Mouse (Mus musculus) heart, embryonic 12.5 days (tissue): ENCODE results near the gene Rnf17. TPM values are rescaled to one million over a fixed set of nuclear protein-coding genes. Genes with fewer than 3 reads are reported as not detected.

Experiments used
- ATAC-seq: fragments of 200-750 bp; cut with Nextera tagmentation; 2 replicates; pipeline ENCODE4 v1.8.0; 2017; ENCODE audit warnings: moderate TSS enrichment, moderate library complexity; ENCODE audit not compliant: insufficient number of reproducible peaks, low FRiP score
- H3K27ac ChIP-seq: fragments of 300-500 bp; sonication (generic); 2 replicates; pipeline ENCODE4 v1.5.1; 2016; ENCODE audit warnings: mild to moderate bottlenecking, moderate library complexity; ENCODE audit not compliant: poor library complexity, severe bottlenecking
- H3K27me3 ChIP-seq: fragments of 300-500 bp; sonication (generic); replicated peaks from 2 replicates; pipeline ENCODE4 v1.6.1; 2016; ENCODE audit warnings: mild to moderate bottlenecking, moderate library complexity
- H3K36me3 ChIP-seq: fragments of 300-500 bp; sonication (generic); 2 replicates; pipeline ENCODE4 v1.6.1; 2016; ENCODE audit warnings: mild to moderate bottlenecking, moderate library complexity
- H3K4me1 ChIP-seq: fragments of 300-500 bp; sonication (generic); replicated peaks from 2 replicates; pipeline ENCODE4 v1.6.1; 2016; ENCODE audit warnings: mild to moderate bottlenecking
- H3K4me2 ChIP-seq: fragments of 300-500 bp; sonication (generic); 2 replicates; pipeline ENCODE4 v1.6.1; 2016; ENCODE audit warnings: mild to moderate bottlenecking, moderate library complexity
- H3K4me3 ChIP-seq: fragments of 300-500 bp; sonication (generic); 2 replicates; pipeline ENCODE4 v1.5.1; 2016; ENCODE audit warnings: mild to moderate bottlenecking
- H3K9ac ChIP-seq: fragments of 300-500 bp; sonication (generic); 2 replicates; pipeline ENCODE4 v1.6.1; 2016; ENCODE audit warnings: mild to moderate bottlenecking, moderate library complexity
- H3K9me3 ChIP-seq: fragments of 300-500 bp; sonication (generic); replicated peaks from 2 replicates; pipeline ENCODE4 v1.6.1; 2016; ENCODE audit warnings: mild to moderate bottlenecking, moderate library complexity
- WGBS: fragments of 180-500 bp; shearing (Covaris S2); methylation state at CpG from one replicate; pipeline ENCODE4 v1.1.7; 2016; 5-methylcytosine and 5-hydroxymethylcytosine counted together
- polyA plus RNA-seq: library from polyadenylated mRNA; unstranded; fragments of >200 nt; fragmentation: Nextera tagmentation; extraction: Ambion mirVana; gene quantifications from 2 replicates; pipeline ENCODE4 v1.2.1, GENCODE M21; 2016

The Rnf17 gene
- polyA plus RNA-seq, 1 experiment from 2014 or later, result 3.9 TPM

- H3K9me3 ChIP-seq, result no peaks in the 10 kb centered on the region
- H3K4me3 ChIP-seq, result no peak overlapping the region
- H3K4me2 ChIP-seq, result no peak overlapping the region
- 0 out of 2 replicates have a peak, but pooled peaks cover 4% of the 10 kb centered on the region for H3K27me3 ChIP-seq
- no peak for ATAC-seq
- H3K27ac ChIP-seq, result no peak overlapping the region
- H3K4me1 ChIP-seq, result no peaks in the 10 kb centered on the region
- H3K9ac ChIP-seq, result no peak overlapping the region
- no peaks in the 10 kb centered on the region for H3K36me3 ChIP-seq
These were observed 24.6 kb upstream of the Rnf17 start for GRCm38 (mm10) chr14:56377745-56378144.

GRCm38 (mm10) chr14:56379336-56379735, 23.0 kb upstream of the Rnf17 start:
- WGBS, result 53% methylated on average over 9 of the region's 9 CpGs
- ATAC-seq, result no peak
- H3K36me3 ChIP-seq, result no peaks in the 10 kb centered on the region
- H3K4me1 ChIP-seq, result no peaks in the 10 kb centered on the region
- H3K27ac ChIP-seq, result no peak overlapping the region
- H3K9me3 ChIP-seq, result no peaks in the 10 kb centered on the region
- H3K4me3 ChIP-seq, result no peak overlapping the region
- H3K9ac ChIP-seq, result no peak overlapping the region
- H3K27me3 ChIP-seq, result no peaks in the 10 kb centered on the region
- H3K4me2 ChIP-seq, result no peak overlapping the region

GRCm38 (mm10) chr14:56382366-56382765, 20.0 kb upstream of the Rnf17 start:
- Histone ChIP-seq H3K27ac (no peak overlapping the region), H3K9me3 (no peaks in the 10 kb centered on the region), H3K4me1 (no peaks in the 10 kb centered on the region), H3K27me3 (no peaks in the 10 kb centered on the region), H3K4me3 (no peak overlapping the region), H3K36me3 (no peaks in the 10 kb centered on the region), H3K9ac (no peak overlapping the region), H3K4me2 (no peak overlapping the region)
- WGBS, result 74% methylated on average over 4 of the region's 4 CpGs
- no peak for ATAC-seq

GRCm38 (mm10) chr14:56390247-56390646, 12.1 kb upstream of the Rnf17 start:
- H3K27ac ChIP-seq, result no peak overlapping the region
- no peaks in the 10 kb centered on the region for H3K9me3 ChIP-seq
- H3K4me3 ChIP-seq, result no peak overlapping the region
- H3K4me1 ChIP-seq, result peaks cover 10% of the 10 kb centered on the region
- ATAC-seq, result no peak
- WGBS, result 50% methylated on average over 3 of the region's 3 CpGs
- H3K9ac ChIP-seq, result no peak overlapping the region
- no peaks in the 10 kb centered on the region for H3K27me3 ChIP-seq
- no peaks in the 10 kb centered on the region for H3K36me3 ChIP-seq
- H3K4me2 ChIP-seq, result no peak overlapping the region

GRCm38 (mm10) chr14:56393704-56394312, 8.6 kb upstream of the Rnf17 start:
- Histone ChIP-seq H3K9ac (no peak overlapping the region), H3K9me3 (no peaks in the 10 kb centered on the region), H3K4me1 (peaks cover 10% of the 10 kb centered on the region), H3K4me3 (no peak overlapping the region), H3K36me3 (no peaks in the 10 kb centered on the region), H3K27ac (no peak overlapping the region), H3K27me3 (no peaks in the 10 kb centered on the region), H3K4me2 (no peak overlapping the region)
- WGBS, result 9% methylated on average over 2 of the region's 2 CpGs
- ATAC-seq, result peak; percentile 77; the same call in 1 of the 2 replicates

- no peaks in the 10 kb centered on the region; the same call in 1 of the 2 replicates for H3K9me3 ChIP-seq
- H3K4me2 ChIP-seq, result no peak overlapping the region
- H3K36me3 ChIP-seq, result no peaks in the 10 kb centered on the region
- ATAC-seq, result no peak
- no peak overlapping the region for H3K4me3 ChIP-seq
- H3K9ac ChIP-seq, result no peak overlapping the region
- no peaks in the 10 kb centered on the region for H3K27me3 ChIP-seq
- peaks cover 10% of the 10 kb centered on the region for H3K4me1 ChIP-seq
- no peak overlapping the region for H3K27ac ChIP-seq
These were observed 4.4 kb upstream of the Rnf17 start for GRCm38 (mm10) chr14:56398001-56398400.

GRCm38 (mm10) chr14:56403072-56403375, 643 bp downstream of the Rnf17 start:
- Histone ChIP-seq H3K4me1 (no peaks in the 10 kb centered on the region), H3K27me3 (no peaks in the 10 kb centered on the region), H3K4me3 (peak overlapping the region; percentile 28; the same call in 1 of the 2 replicates), H3K9me3 (no peaks in the 10 kb centered on the region; the same call in 1 of the 2 replicates), H3K27ac (no peak overlapping the region), H3K9ac (no peak overlapping the region), H3K36me3 (no peaks in the 10 kb centered on the region), H3K4me2 (peak overlapping the region; percentile 53; the same call in 1 of the 2 replicates)
- 89% methylated on average over 2 of the region's 2 CpGs for WGBS
- no peak for ATAC-seq

- Histone ChIP-seq H3K27me3 (no peaks in the 10 kb centered on the region), H3K9me3 (no peaks in the 10 kb centered on the region), H3K4me3 (no peak overlapping the region), H3K4me1 (no peaks in the 10 kb centered on the region), H3K36me3 (no peaks in the 10 kb centered on the region), H3K27ac (no peak overlapping the region), H3K4me2 (no peak overlapping the region), H3K9ac (no peak overlapping the region)
- WGBS, result 47% methylated on average over 2 of the region's 2 CpGs
- no peak for ATAC-seq
These were observed 59.7 kb downstream of the Rnf17 start for GRCm38 (mm10) chr14:56462090-56462489.

GRCm38 (mm10) chr14:56462729-56463128, 60.3 kb downstream of the Rnf17 start:
- no peak overlapping the region for H3K9ac ChIP-seq
- ATAC-seq, result no peak
- H3K36me3 ChIP-seq, result no peaks in the 10 kb centered on the region
- no peaks in the 10 kb centered on the region for H3K27me3 ChIP-seq
- H3K4me1 ChIP-seq, result no peaks in the 10 kb centered on the region
- H3K4me2 ChIP-seq, result no peak overlapping the region
- WGBS, result 61% methylated on average over 1 of the region's 1 CpGs
- H3K9me3 ChIP-seq, result no peaks in the 10 kb centered on the region
- no peak overlapping the region for H3K4me3 ChIP-seq
- no peak overlapping the region for H3K27ac ChIP-seq

GRCm38 (mm10) chr14:56468145-56468544, 65.8 kb downstream of the Rnf17 start:
- no peaks in the 10 kb centered on the region for H3K4me1 ChIP-seq
- H3K9me3 ChIP-seq, result no peaks in the 10 kb centered on the region
- H3K27me3 ChIP-seq, result no peaks in the 10 kb centered on the region
- H3K27ac ChIP-seq, result no peak overlapping the region
- H3K9ac ChIP-seq, result no peak overlapping the region
- H3K4me3 ChIP-seq, result no peak overlapping the region
- 39% methylated on average over 1 of the region's 1 CpGs for WGBS
- H3K4me2 ChIP-seq, result no peak overlapping the region
- ATAC-seq, result no peak
- no peaks in the 10 kb centered on the region for H3K36me3 ChIP-seq

- ATAC-seq, result no peak
- no peaks in the 10 kb centered on the region for H3K27me3 ChIP-seq
These were observed 87.4 kb downstream of the Rnf17 start for GRCm38 (mm10) chr14:56489806-56490205.

GRCm38 (mm10) chr14:56502407-56502806, 100.0 kb downstream of the Rnf17 start:
- Histone ChIP-seq H3K4me3 (no peak overlapping the region), H3K9me3 (no peaks in the 10 kb centered on the region), H3K9ac (no peak overlapping the region), H3K27ac (no peak overlapping the region), H3K27me3 (no peaks in the 10 kb centered on the region), H3K4me1 (no peaks in the 10 kb centered on the region), H3K4me2 (no peak overlapping the region), H3K36me3 (no peaks in the 10 kb centered on the region)
- no peak for ATAC-seq
- 74% methylated on average over 4 of the region's 4 CpGs for whole genome bisulfite sequencing

More at GRCm38 (mm10) chr14:56489806-56490205, 87.4 kb downstream of the Rnf17 start:
- H3K4me2 ChIP-seq, result no peak overlapping the region
- H3K4me3 ChIP-seq, result no peak overlapping the region
- H3K27ac ChIP-seq, result no peak overlapping the region
- H3K4me1 ChIP-seq, result 0 out of 2 replicates have a peak, but pooled peaks cover 2% of the 10 kb centered on the region
- H3K36me3 ChIP-seq, result no peaks in the 10 kb centered on the region
- H3K9me3 ChIP-seq, result no peaks in the 10 kb centered on the region
- no peak overlapping the region for H3K9ac ChIP-seq
